Mouse (Mus musculus) embryonic fibroblast, embryonic 13.5 days (primary cell): ENCODE measurements around the gene Ccdc155. TPM values are rescaled to one million over a fixed set of nuclear protein-coding genes. Genes with fewer than 3 reads are reported as not detected.

Source experiments
- H3K27ac ChIP-seq: 2 replicates; pipeline ENCODE4 v1.5.1; 2012; ENCODE audit warnings: low read length, control low read depth, inconsistent platforms; ENCODE audit not compliant: insufficient read depth
- H3K4me1 ChIP-seq: 2 replicates; pipeline ENCODE4 v1.6.1; 2011; ENCODE audit warnings: low read length; ENCODE audit not compliant: control insufficient read depth, insufficient read depth
- H3K4me3 ChIP-seq: 2 replicates; pipeline ENCODE4 v1.5.1; 2011; ENCODE audit warnings: mild to moderate bottlenecking, control low read depth, low read length; ENCODE audit not compliant: insufficient read depth
- CTCF ChIP-seq: IDR thresholded peaks from 2 replicates; pipeline ENCODE4 v1.5.1; 2011; ENCODE audit warnings: mild to moderate bottlenecking, control low read depth, low read length, moderate library complexity, borderline replicate concordance; ENCODE audit not compliant: insufficient read depth
- POLR2A ChIP-seq: IDR thresholded peaks from 2 replicates; pipeline ENCODE4 v1.6.1; 2011; ENCODE audit warnings: low read depth, mild to moderate bottlenecking, control low read depth, low read length, moderate library complexity
- polyA plus RNA-seq: library from polyadenylated mRNA; stranded (reverse); fragments of >200 nt; gene quantifications from 2 replicates; pipeline ENCODE4 v1.2.4, GENCODE M21; 2011; ENCODE audit warnings: low read depth; ENCODE audit not compliant: missing spikeins, insufficient read length

The Ccdc155 gene
- polyA plus RNA-seq, 1 experiment = not detected

DNA sequence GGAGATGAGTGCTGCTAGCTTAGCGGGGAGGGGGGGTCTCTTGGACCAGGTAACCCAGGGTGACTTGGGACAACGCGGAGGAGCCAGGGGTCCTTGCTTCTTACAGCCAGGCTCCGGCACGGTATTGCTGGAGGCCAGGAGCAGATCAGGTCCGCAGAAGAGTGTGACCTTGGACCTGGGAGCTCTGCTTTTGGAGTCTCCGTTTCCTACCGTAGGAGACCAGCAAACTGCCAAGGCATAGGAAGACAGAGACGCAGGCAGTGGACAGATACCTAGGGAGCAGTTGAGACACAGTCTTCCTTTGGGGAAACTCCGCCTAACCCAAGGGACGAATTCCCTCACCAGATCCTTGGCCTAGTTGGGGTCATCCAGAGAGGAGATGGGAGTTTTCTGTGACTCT is 39.0 kb downstream of the Ccdc155 start:
- TF ChIP-seq CTCF (no peak), POLR2A (no peak)
- H3K27ac ChIP-seq = no peak overlapping the region
- H3K4me1 ChIP-seq = no peaks in the 10 kb centered on the region
- no peak overlapping the region for H3K4me3 ChIP-seq

DNA sequence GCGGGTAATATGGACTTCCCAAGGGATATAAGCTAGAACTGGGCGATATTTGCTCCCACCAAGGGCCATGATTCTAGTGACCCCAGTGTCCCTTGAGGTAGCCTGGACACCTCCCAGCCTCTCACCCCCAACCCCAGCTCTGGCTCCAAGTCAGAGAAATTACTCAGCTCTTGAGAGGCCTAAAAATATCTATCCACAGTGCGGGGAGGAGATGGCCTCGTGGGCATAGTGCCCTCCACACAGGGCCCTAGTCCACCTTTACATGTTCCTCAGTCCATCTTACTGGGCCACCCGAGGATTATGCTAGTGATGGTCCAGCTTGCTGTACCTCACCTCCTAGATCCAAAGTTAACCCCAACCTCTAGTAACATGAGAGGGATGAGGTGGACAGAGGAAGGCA is 39.9 kb downstream of the Ccdc155 start:
- Histone ChIP-seq H3K27ac (no peak overlapping the region), H3K4me3 (no peak overlapping the region), H3K4me1 (no peaks in the 10 kb centered on the region)
- TF ChIP-seq POLR2A (no peak), CTCF (no peak)

DNA sequence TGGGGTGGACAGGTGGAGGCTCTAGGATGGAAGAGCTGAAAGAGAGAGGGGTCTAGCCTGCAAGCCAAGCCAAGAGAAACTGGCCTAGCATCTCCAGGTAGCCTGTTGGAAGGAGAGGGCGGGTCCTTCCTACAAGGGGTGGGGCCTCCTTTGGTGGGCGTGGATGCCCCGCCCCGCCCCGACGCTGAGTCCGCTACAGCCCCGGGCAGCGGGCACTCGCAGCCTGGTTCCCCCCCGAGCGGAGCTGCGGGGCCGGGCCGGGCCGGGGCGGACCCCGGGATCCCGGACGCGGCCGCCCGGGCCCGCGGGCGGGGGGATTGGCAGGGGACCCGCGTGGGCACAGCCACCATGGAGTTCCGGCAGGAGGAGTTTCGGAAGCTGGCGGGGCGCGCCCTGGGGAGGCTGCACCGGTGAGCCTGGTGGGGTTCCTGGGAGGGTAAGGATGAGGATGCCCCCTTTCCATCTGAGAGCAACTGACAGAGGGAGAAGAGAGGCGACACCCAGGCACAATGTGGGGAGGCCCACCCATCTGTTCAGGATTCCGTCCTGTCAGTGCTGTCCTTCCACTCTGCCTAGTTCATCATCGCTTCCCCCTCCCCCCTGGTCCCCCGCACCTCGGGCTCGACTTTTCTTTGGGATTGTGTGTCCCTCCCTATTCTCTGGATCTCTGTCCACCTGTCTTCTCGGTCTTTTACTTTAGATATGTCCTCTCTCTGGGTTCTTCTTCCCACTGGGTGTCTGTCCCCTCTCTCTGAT is 40.8 kb downstream of the Ccdc155 start, which contains the start of gene Slc17a7:
Gene Slc17a7 (plus strand): TSS at position 215 of the 756 bp plus-strand sequence.
- Histone ChIP-seq H3K4me3 (0 out of 2 replicates have a peak within 1 kb of the TSS, but pooled peaks have one; percentile 1), H3K4me1 (no peaks in the 10 kb centered on the region), H3K27ac (no peak within 1 kb of the TSS)
- TF ChIP-seq POLR2A = no peak
- TF ChIP-seq CTCF = no peak

DNA sequence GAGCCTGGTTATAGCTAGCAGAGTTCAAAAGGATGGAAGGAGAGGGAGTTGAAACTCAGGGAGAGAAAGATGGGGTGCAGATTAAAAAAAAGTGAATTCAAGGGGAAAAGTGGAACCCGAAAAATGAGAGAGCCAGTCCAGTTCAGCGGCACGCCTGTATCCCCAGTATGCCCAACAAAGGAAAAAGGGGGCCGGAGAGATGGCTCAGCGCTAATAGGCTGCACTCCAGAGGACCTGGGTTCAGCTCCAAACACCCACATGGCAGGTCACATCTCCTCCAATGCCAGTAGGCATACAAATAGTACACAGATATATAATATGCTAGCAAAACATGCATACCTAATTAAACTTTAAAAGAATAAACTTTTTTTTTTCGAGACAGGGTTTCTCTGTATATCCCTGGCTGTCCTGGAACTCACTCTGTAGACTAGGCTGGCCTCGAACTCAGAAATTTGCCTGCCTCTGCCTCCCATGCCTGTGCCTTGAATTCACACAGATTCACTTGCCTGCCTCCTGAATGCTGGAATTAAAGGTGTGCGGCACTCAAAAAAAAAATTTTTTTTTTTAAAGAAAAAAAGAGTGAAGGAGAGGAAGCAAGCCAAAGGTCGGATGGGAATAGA is 41.6 kb downstream of the Ccdc155 start:
- H3K4me3 ChIP-seq = no peak overlapping the region
- TF ChIP-seq POLR2A (no peak), CTCF (no peak)
- no peak overlapping the region for H3K27ac ChIP-seq
- H3K4me1 ChIP-seq = no peaks in the 10 kb centered on the region

DNA sequence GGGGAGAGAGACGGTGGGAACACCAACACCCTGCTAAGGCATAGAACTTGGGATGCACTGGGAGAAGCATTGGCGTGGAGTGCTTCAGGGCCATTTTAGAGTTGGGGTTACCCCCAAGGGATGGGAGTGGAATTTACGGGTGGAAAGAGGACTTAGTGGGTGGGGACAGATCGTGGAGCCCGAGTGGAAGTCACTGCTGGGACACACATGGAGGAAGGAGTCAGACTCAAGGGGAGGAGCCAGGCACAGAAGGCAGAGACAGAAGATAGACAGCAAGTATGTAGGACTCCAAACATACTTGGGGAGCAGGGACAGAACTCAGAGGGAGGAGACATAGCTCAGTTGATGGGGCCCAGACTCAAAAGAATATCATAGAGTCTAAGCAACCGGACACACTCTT is 42.1 kb downstream of the Ccdc155 start:
- no peak overlapping the region for H3K4me3 ChIP-seq
- TF ChIP-seq CTCF (no peak), POLR2A (no peak)
- no peaks in the 10 kb centered on the region for H3K4me1 ChIP-seq
- H3K27ac ChIP-seq = no peak overlapping the region

DNA sequence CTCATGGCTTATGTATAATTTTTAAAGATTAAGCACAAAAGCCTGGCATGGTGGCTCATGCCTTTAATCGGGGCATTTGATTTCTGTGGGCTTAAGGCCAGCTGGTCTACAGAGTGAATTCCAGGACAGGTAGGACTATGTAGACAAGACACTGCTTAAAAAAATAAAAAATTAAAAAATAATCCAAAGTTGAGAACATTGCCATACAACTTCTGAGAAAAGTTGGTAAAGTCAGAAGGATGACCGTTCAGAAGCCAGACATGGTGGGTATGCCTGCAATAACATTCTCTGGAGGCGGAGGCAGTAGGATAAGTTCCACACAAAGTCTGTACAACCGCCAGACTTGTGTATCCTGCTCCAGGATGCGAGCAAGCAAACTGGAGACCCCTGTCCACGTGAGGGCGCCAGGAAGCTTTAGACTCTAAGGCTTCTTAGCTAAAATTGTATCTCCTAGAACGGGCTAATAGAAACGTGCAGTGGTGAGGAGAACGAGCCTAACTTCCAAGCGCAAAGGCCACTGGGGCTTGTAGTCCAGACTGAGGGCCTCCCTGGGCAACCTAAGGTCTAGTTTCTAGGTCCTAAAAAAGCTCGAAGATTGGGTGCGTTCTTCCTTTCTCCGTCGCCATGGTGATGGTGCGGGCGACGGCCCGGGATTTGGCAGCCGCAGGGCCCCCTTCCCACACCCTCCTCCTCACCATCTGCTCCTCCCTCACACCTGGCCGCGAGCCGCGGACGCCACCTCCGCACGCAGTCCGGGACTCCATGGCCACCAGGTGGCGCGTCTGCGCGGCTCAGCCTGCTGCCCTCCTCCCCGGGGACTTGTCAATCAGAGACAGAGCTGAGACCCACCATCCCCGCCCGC is 42.8 kb downstream of the Ccdc155 start:
- Histone ChIP-seq H3K27ac (no peak overlapping the region), H3K4me1 (no peaks in the 10 kb centered on the region), H3K4me3 (peak overlapping the region; percentile 27; the same call in 1 of the 2 replicates)
- peak; percentile 96 for TF ChIP-seq CTCF
- no peak for TF ChIP-seq POLR2A

DNA sequence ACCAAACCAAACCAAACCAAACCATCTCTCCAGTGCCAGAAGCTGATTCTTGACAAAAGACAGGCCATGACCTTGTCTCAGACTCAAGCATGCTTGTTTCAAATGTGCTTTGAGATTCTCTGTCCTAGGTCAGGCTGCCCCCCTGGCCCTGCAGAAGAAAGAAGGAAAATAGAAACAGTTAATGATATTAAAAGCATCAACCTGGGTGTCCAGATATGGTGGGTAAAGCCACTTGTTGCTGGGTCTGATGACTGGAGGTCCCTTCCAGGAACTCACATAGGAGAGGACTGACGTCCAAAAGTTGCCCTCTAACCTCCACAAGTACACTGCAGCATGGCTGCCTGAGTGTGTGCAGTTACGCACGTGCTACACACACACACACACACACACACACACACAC is 43.8 kb downstream of the Ccdc155 start:
- no peaks in the 10 kb centered on the region for H3K4me1 ChIP-seq
- H3K4me3 ChIP-seq = no peak overlapping the region
- TF ChIP-seq POLR2A (no peak), CTCF (no peak)
- no peak overlapping the region for H3K27ac ChIP-seq

DNA sequence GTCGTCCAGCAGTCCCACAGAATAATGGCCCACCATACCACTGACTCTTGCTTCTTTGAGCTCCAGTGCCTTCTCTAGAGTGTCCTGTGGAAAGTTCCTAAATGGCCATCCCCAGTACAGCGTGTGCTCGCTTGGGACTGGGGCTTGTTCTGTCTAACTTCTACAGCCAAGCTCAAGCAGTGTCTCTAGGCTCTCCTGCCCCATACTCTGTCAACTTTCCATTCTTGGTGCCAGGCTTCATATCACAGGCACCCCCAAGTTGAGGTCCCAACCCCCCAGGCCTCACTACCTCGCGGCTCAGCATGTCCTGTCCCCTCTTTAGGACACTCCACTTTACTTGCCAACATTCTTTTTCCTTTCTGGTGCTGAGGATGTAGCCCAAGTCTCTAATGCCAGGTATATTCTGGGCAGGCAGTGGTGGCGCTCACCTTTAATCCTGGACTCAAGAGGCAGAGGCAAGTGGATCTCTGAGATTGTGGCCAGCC is 44.3 kb downstream of the Ccdc155 start:
- H3K27ac ChIP-seq = no peak overlapping the region
- H3K4me1 ChIP-seq = no peaks in the 10 kb centered on the region
- no peak overlapping the region for H3K4me3 ChIP-seq
- no peak for TF ChIP-seq POLR2A
- TF ChIP-seq CTCF = no peak

DNA sequence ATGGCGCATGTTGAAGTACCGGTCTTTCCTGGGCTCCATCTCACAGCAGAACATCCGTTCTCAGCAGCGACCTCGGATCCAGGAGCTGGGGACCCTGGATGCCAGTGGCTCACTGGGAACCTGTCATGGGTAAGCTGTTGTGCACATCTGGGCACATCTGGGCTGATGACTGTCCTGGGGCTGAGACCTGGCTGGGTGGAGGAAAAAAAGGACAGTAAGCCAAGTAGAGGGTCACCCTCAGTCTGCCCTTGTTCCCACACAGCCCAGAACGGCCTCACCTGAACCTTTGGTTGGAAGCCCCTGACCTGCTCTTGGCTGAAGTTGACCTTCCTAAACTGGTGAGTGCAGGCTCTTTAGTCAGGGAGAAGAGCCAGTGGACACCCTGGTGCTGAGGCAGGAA is 45.7 kb downstream of the Ccdc155 start:
- Histone ChIP-seq H3K4me1 (no peaks in the 10 kb centered on the region), H3K27ac (no peak overlapping the region)
- TF ChIP-seq POLR2A = no peak
- TF ChIP-seq CTCF = no peak

More for the DNA sequence above, 45.7 kb downstream of the Ccdc155 start:
- H3K4me3 ChIP-seq = no peak overlapping the region
